Mouse (Mus musculus) MEL (cell line): ENCODE measurements around the gene Slc35b2. TPM values are rescaled to one million over a fixed set of nuclear protein-coding genes. Genes with fewer than 3 reads are reported as not detected.
A peak's percentile ranks its signal among the peaks of the same experiment; 100 is the strongest.

Experiments used
- DNase-seq: peaks from one replicate; pipeline ENCODE4 v3.0.0; 2011; ENCODE audit warnings: low read depth, low spot score
- H3K27ac ChIP-seq: 2 replicates; pipeline ENCODE4 v1.5.1; 2012; ENCODE audit warnings: low read depth, mild to moderate bottlenecking, control low read depth, low read length, moderate library complexity; ENCODE audit not compliant: control insufficient read depth
- H3K27me3 ChIP-seq, 2 experiments: fragments of 150-350 bp in 1 of 2; sonication (generic) in 1 of 2; 2 replicates each; pipeline ENCODE4 v1.6.1; 2012; ENCODE audit warnings: low read length in 2 of 2, mild to moderate bottlenecking in 2 of 2, improper control_type of control experiment in 1 of 2, moderate library complexity in 1 of 2; ENCODE audit not compliant: insufficient read depth in 2 of 2, control insufficient read depth in 1 of 2
- H3K36me3 ChIP-seq, 2 experiments: 2 replicates each; pipeline ENCODE4 v1.6.1; 2012 to 2014; ENCODE audit warnings: low read length in 2 of 2, improper control_type of control experiment in 1 of 2, inconsistent platforms in 1 of 2, mild to moderate bottlenecking in 1 of 2; ENCODE audit not compliant: insufficient read depth in 2 of 2, control insufficient read depth in 1 of 2
- H3K4me1 ChIP-seq, 2 experiments: fragments of 150-350 bp in 1 of 2; sonication (generic) in 1 of 2; 2 replicates each; pipeline ENCODE4 v1.6.1; 2012; ENCODE audit warnings: low read length in 2 of 2, improper control_type of control experiment in 1 of 2, mild to moderate bottlenecking in 1 of 2; ENCODE audit not compliant: insufficient read depth in 2 of 2, control insufficient read depth in 1 of 2
- H3K4me3 ChIP-seq, 2 experiments: fragments of 150-350 bp in 1 of 2; sonication (generic) in 1 of 2; 2 replicates each; pipeline ENCODE4 v1.5.1; 2012; ENCODE audit warnings: low read depth in 2 of 2, low read length in 2 of 2, mild to moderate bottlenecking in 2 of 2, moderate library complexity in 2 of 2, control low read depth in 1 of 2, improper control_type of control experiment in 1 of 2; ENCODE audit not compliant: control insufficient read depth in 1 of 2, insufficient read depth in 1 of 2
- H3K79me2 ChIP-seq: 2 replicates; pipeline ENCODE4 v1.6.1; 2012; ENCODE audit warnings: mild to moderate bottlenecking, low read length, moderate library complexity; ENCODE audit not compliant: control insufficient read depth, poor library complexity, insufficient read depth
- H3K9ac ChIP-seq: 2 replicates; pipeline ENCODE4 v1.6.1; 2012; ENCODE audit warnings: low read depth, mild to moderate bottlenecking, control low read depth, low read length, moderate library complexity; ENCODE audit not compliant: control insufficient read depth, poor library complexity, severe bottlenecking
- H3K9me3 ChIP-seq: fragments of 150-350 bp; sonication (generic); replicated peaks from 2 replicates; pipeline ENCODE4 v1.6.1; 2012; ENCODE audit warnings: mild to moderate bottlenecking, low read length, improper control_type of control experiment, moderate library complexity; ENCODE audit not compliant: insufficient read depth
- CHD2 ChIP-seq: IDR thresholded peaks from 2 replicates; pipeline ENCODE4 v1.6.1; 2011; ENCODE audit warnings: low read length, improper control_type of control experiment
- CTCF ChIP-seq, 3 experiments: IDR thresholded peaks in 2 of 3; conservative IDR thresholded peaks in 1 of 3; 2 replicates each; pipeline ENCODE4 v1.5.1; 2011 to 2012; ENCODE audit warnings: low read length in 3 of 3, low read depth in 2 of 3, mild to moderate bottlenecking in 2 of 3, improper control_type of control experiment in 1 of 3, inconsistent platforms in 1 of 3, mixed read lengths in 1 of 3, moderate library complexity in 1 of 3; ENCODE audit not compliant: control insufficient read depth in 1 of 3, insufficient read depth in 1 of 3, poor library complexity in 1 of 3, severe bottlenecking in 1 of 3
- ETS1 ChIP-seq: IDR thresholded peaks from 2 replicates; pipeline ENCODE4 v1.6.1; 2012; ENCODE audit warnings: low read depth, mild to moderate bottlenecking, inconsistent platforms, low read length, improper control_type of control experiment, moderate library complexity
- MAFK ChIP-seq: IDR thresholded peaks from 2 replicates; pipeline ENCODE4 v1.6.1; 2011; ENCODE audit warnings: low read depth, mild to moderate bottlenecking, low read length, improper control_type of control experiment, borderline replicate concordance
- MAX ChIP-seq: IDR thresholded peaks from 2 replicates; pipeline ENCODE4 v1.6.1; 2011; ENCODE audit warnings: low read length, improper control_type of control experiment
- MXI1 ChIP-seq: IDR thresholded peaks from 2 replicates; pipeline ENCODE4 v1.6.1; 2011; ENCODE audit warnings: mild to moderate bottlenecking, low read depth, low read length, improper control_type of control experiment
- MYC ChIP-seq: IDR thresholded peaks from 2 replicates; pipeline ENCODE4 v1.6.1; 2011; ENCODE audit warnings: low read depth, mild to moderate bottlenecking, low read length, improper control_type of control experiment, moderate library complexity
- NELFE ChIP-seq: IDR thresholded peaks from 2 replicates; pipeline ENCODE4 v1.6.1; 2011; ENCODE audit warnings: low read depth, low read length, improper control_type of control experiment
- RAD21 ChIP-seq: IDR thresholded peaks from 2 replicates; pipeline ENCODE4 v1.6.1; 2011; ENCODE audit warnings: mild to moderate bottlenecking, low read depth, low read length, improper control_type of control experiment
- SIN3A ChIP-seq: IDR thresholded peaks from 2 replicates; pipeline ENCODE4 v1.6.1; 2012; ENCODE audit warnings: low read length, improper control_type of control experiment, inconsistent platforms
- SMC3 ChIP-seq: IDR thresholded peaks from 2 replicates; pipeline ENCODE4 v1.6.1; 2011; ENCODE audit warnings: low read depth, low read length, improper control_type of control experiment
- UBTF ChIP-seq: IDR thresholded peaks from 2 replicates; pipeline ENCODE4 v1.6.1; 2012; ENCODE audit warnings: low read depth, mild to moderate bottlenecking, inconsistent platforms, low read length, improper control_type of control experiment, moderate library complexity, borderline replicate concordance; ENCODE audit not compliant: insufficient read depth
- USF1 ChIP-seq: IDR thresholded peaks from 2 replicates; pipeline ENCODE4 v1.6.1; 2014; ENCODE audit warnings: low read depth, mild to moderate bottlenecking, inconsistent platforms, low read length, improper control_type of control experiment, moderate library complexity
- ZC3H11A ChIP-seq: IDR thresholded peaks from 2 replicates; pipeline ENCODE4 v1.6.1; 2012; ENCODE audit warnings: low read depth, mild to moderate bottlenecking, inconsistent platforms, low read length, improper control_type of control experiment
- ZMIZ1 ChIP-seq: IDR thresholded peaks from 2 replicates; pipeline ENCODE4 v1.6.1; 2012; ENCODE audit warnings: low read depth, mild to moderate bottlenecking, inconsistent platforms, low read length, improper control_type of control experiment, moderate library complexity
- polyA plus RNA-seq, 2 experiments: library from polyadenylated mRNA; stranded (reverse) in 1 of 2; unstranded in 1 of 2; fragments of >175 nt in 1 of 2; fragments of >200 nt in 1 of 2; gene quantifications; 2 replicates each; pipeline versions ENCODE4 v1.2.1 to v1.2.4; 2012; ENCODE audit warnings: low replicate concordance in 2 of 2, low read depth in 1 of 2; ENCODE audit not compliant: insufficient read length in 2 of 2, insufficient read depth in 1 of 2, missing spikeins in 1 of 2
- total RNA-seq: library from RNA; depleted of rRNA; stranded (reverse); fragments of 300-350 nt; gene quantifications from 2 replicates; pipeline ENCODE4 v1.2.3, GENCODE M21; 2012

Slc35b2 gene
- total and polyA plus RNA-seq, 3 experiments: 81.7 to 111 TPM; not detected in 1

DNA sequence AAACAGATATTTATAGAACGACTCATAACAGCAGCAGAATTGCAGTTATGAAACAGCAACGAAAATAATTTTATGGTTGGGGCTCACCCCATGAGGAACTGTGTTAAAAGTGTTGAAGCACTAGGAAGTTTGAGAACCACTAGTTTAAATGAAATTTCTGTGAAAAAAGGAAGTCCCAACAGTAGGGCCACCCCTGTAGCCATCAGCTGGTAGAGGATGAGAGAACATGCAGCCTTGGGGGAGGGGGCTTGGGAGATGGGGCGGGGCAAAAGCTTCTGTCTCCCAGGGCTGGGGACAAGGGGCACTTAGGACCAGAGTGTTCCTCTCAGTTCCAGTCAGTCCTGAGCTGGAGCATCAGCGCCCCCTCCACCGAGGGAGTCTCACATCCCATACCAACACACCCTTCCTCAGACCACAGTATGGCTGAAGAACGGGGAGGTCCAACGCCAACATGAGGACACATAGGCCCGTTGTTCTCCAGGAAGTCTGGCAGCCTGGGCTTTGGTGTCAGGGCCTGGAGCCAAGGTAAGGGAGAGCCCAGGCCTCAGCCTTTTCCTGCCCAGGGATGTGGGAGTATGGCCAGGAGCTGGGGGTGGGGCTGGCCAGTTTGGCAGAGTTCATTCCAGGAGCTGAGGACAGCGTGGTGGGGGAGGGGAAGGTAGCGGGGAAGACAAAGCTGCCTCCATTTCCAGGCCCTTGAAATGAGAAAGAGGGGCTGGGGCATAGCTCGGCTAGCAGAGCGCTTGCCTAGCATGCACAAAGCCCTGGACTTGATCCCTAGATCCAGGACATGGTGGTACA, 20.6 kb downstream of the Slc35b2 start:
- Histone ChIP-seq H3K79me2 (no peaks in the 10 kb centered on the region), H3K9me3 (no peaks in the 10 kb centered on the region)
- DNase-seq: peak; percentile 61
- TF ChIP-seq ETS1: peak; percentile 72; the same call in 1 of the 2 replicates
- no peak for TF ChIP-seq MYC
- TF ChIP-seq, all 39 proteins: peak for 1
- H3K27ac ChIP-seq: peak overlapping the region; percentile 43; the same call in 1 of the 2 replicates
- no peaks in the 10 kb centered on the region for H3K27me3 ChIP-seq
- no peak overlapping the region for H3K9ac ChIP-seq
- H3K4me1 ChIP-seq: peaks cover 14 to 31% of the 10 kb centered on the region in 2 experiments
- no peak overlapping the region for H3K4me3 ChIP-seq
- peaks cover 3 to 20% of the 10 kb centered on the region in 2 experiments; a peak in 3 of 4 replicates for H3K36me3 ChIP-seq

DNA sequence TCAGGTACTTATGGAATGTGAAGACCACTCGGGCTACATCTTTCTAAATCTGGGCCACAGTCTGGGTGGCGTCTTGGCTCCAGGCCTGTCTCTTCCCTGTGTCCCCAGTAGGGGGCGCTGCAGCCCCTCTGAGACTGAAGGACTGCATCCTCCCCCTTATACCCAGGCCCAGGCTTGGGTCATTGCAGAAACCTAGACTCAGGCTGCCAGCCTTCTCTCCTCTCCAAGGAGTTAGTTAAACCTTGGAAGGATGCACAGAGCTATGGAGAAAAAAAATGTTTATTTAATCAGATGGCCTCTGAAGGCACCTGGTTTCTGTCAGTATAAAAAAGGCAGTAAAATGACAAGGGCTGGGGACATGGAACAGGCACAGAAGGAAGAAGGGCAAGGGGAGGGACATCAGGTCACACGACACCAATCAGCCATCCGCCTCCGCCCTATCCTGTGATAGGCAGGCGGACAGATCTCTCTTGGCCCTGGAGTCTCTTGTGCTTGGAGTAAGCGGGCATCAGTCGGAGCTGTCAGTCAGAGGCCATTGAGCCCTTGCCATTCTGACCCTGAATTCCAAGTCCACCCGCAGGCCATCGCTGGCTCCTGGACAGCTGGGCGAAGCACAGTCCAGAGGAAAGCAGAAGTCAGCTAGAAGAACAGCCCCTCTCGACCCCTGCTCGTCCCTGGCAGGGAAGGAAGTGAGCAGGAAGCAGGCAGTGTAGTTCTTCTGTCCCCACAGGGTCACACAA, 21.4 kb downstream of the Slc35b2 start:
- DNase-seq: peak; percentile 58
- Histone ChIP-seq H3K27me3 (no peaks in the 10 kb centered on the region), H3K79me2 (no peaks in the 10 kb centered on the region; the same call in 1 of the 2 replicates), H3K4me1 (peaks cover 14 to 31% of the 10 kb centered on the region in 2 experiments), H3K36me3 (peaks cover 7 to 20% of the 10 kb centered on the region in 2 experiments; a peak in 3 of 4 replicates), H3K27ac (no peak overlapping the region), H3K9ac (no peak overlapping the region), H3K4me3 (no peak overlapping the region), H3K9me3 (no peaks in the 10 kb centered on the region)
- TF ChIP-seq ZC3H11A (peak; percentile 42; the same call in 1 of the 2 replicates), SMC3 (peak; percentile 54), RAD21 (peak; percentile 54), ZMIZ1 (no peak), UBTF (no peak), MAFK (no peak), SIN3A (peak; percentile 29; the same call in 1 of the 2 replicates), CTCF (IDR thresholded peaks at IDR 0.05 in 2 of 3, conservative IDR thresholded peaks at IDR 0.05 in 1 of 3; ENCODE audit: control insufficient read depth in 1 of 3, insufficient read depth in 1 of 3, low read depth in 2 of 3, low read length in 3 of 3, poor library complexity in 1 of 3, severe bottlenecking in 1 of 3) (peak; percentile 81 to 95 (median 93)), MXI1 (0 out of 2 replicates have a peak, but pooled peaks have one; percentile 19), NELFE (no peak), USF1 (no peak), MAX (no peak), CHD2 (no peak)
